ENCODE assay signal across 10 mouse cellular contexts in genomic region chr3:89522450-89523128, GRCm38 (mm10). TPM values are rescaled to one million over a fixed set of nuclear protein-coding genes. Genes with fewer than 3 reads are reported as not detected.
DNase-seq lines count a peak whose midpoint lies in the region; ATAC-seq and TF ChIP-seq lines count a peak whose summit lies in the region.
"Had no signal": no experiment of that assay in that cellular context is flagged by ENCODE, and none has a peak within 500 bp of the region (broad histone marks: within the 10 kb centered on the region; RNA-seq: fewer than 3 reads in every experiment).

No protein-coding gene starts in this region.

- 36% methylated on average over 6 of the region's 6 CpGs for WGBS in forebrain, embryonic 10.5 days
- 37% methylated on average over 6 of the region's 6 CpGs for WGBS in hindbrain, embryonic 11.5 days
- 45% methylated on average over 6 of the region's 6 CpGs for WGBS in neural tube, embryonic 12.5 days

- peak overlapping the region; percentile 84 for H3K27ac ChIP-seq in layer of hippocampus, adult 2 months
- no peak overlapping the region for H3K27ac ChIP-seq in forebrain, embryonic 10.5 days
- no peak overlapping the region for H3K27ac ChIP-seq in hindbrain, embryonic 11.5 days (ENCODE audit: low read depth, low read length)
- no peak overlapping the region for H3K27ac ChIP-seq in neural tube, embryonic 12.5 days

- H3K27me3 ChIP-seq in forebrain, embryonic 10.5 days (ENCODE audit: poor library complexity, severe bottlenecking): peaks cover 61% of the 10 kb centered on the region
- H3K27me3 ChIP-seq in hindbrain, embryonic 11.5 days (ENCODE audit: control insufficient read depth, insufficient read depth, low read length): peaks cover 12% of the 10 kb centered on the region
- peaks cover 31% of the 10 kb centered on the region for H3K27me3 ChIP-seq in neural tube, embryonic 12.5 days (replicated peaks)

- no peaks in the 10 kb centered on the region for H3K36me3 ChIP-seq in forebrain, embryonic 10.5 days (replicated peaks)
- H3K36me3 ChIP-seq in hindbrain, embryonic 11.5 days (ENCODE audit: control insufficient read depth, insufficient read depth, low read length): no peaks in the 10 kb centered on the region
- no peaks in the 10 kb centered on the region for H3K36me3 ChIP-seq in neural tube, embryonic 12.5 days

- no peaks in the 10 kb centered on the region for H3K9me3 ChIP-seq in forebrain, embryonic 10.5 days
- H3K9me3 ChIP-seq in hindbrain, embryonic 11.5 days (ENCODE audit: control insufficient read depth, low read length): no peaks in the 10 kb centered on the region
- no peaks in the 10 kb centered on the region for H3K9me3 ChIP-seq in neural tube, embryonic 12.5 days

- peak overlapping the region; percentile 73 for H3K4me3 ChIP-seq in layer of hippocampus, adult 2 months
- peak overlapping the region; percentile 60 for H3K4me3 ChIP-seq in forebrain, embryonic 10.5 days
- H3K4me3 ChIP-seq in hindbrain, embryonic 11.5 days (ENCODE audit: low read depth, low read length): peak overlapping the region; percentile 37
- H3K4me3 ChIP-seq in neural tube, embryonic 12.5 days: peak overlapping the region; percentile 41
- H3K4me3 ChIP-seq: erythroblast, embryonic 14.5 days had no signal

- H3K4me1 ChIP-seq in forebrain, embryonic 10.5 days: peaks cover 50% of the 10 kb centered on the region
- H3K4me1 ChIP-seq in hindbrain, embryonic 11.5 days (replicated peaks; ENCODE audit: control insufficient read depth, insufficient read depth, low read length): peaks cover 9% of the 10 kb centered on the region
- peaks cover 42% of the 10 kb centered on the region for H3K4me1 ChIP-seq in neural tube, embryonic 12.5 days

- peak overlapping the region; percentile 33; the same call in 1 of the 2 replicates for H3K9ac ChIP-seq in hindbrain, embryonic 11.5 days (ENCODE audit: low read depth, low read length)
- H3K9ac ChIP-seq in neural tube, embryonic 12.5 days: peak overlapping the region; percentile 26; the same call in 1 of the 2 replicates
- H3K9ac ChIP-seq: liver, postnatal 0 days had no signal

- DNase-seq in layer of hippocampus, adult 2 months (ENCODE audit: low spot score in 2 of 2): no peak
- no peak for DNase-seq in layer of hippocampus, postnatal 25 days (ENCODE audit: extremely low spot score in 1 of 2, low spot score in 1 of 2)
- DNase-seq in forebrain, embryonic 10.5 days (ENCODE audit: extremely low spot score, low spot score): no peak
- DNase-seq in hindbrain, embryonic 11.5 days (ENCODE audit: low spot score): peak; percentile 13
- DNase-seq in urinary bladder, adult 18-20 months (ENCODE audit: low spot score in 2 of 2): no peak
- no peak for DNase-seq in frontal cortex, adult 2 months (ENCODE audit: extremely low spot score in 1 of 2, low spot score in 1 of 2)
- DNase-seq: liver, postnatal 0 days had no signal

- ATAC-seq in hindbrain, embryonic 11.5 days (ENCODE audit: low FRiP score): no peak
- ATAC-seq in neural tube, embryonic 12.5 days (ENCODE audit: low FRiP score, low read depth): no peak
- no peak for ATAC-seq in megakaryocyte progenitor cell, adult 5-6 weeks (replicated peaks; ENCODE audit: poor library complexity)
- ATAC-seq: liver, postnatal 0 days had no signal

- TF ChIP-seq CTCF in layer of hippocampus, adult 2 months (conservative IDR thresholded peaks at IDR 0.05): no peak

- H3K4me2 ChIP-seq in hindbrain, embryonic 11.5 days (replicated peaks; ENCODE audit: low read depth, low read length): peak overlapping the region; percentile 81
- H3K4me2 ChIP-seq in neural tube, embryonic 12.5 days (replicated peaks): peak overlapping the region; percentile 91

RNA-seq across cellular contexts. Expression of gene Kcnn3, which starts 2.6 kb away (rescaled TPM):
- 10 to 100 TPM; 25.6 to 29.1 TPM for total RNA-seq in layer of hippocampus, adult 2 months (2021)
- 10 to 100 TPM; 22.9 to 23.5 TPM for total RNA-seq in layer of hippocampus, postnatal 25 days (2021)
- polyA plus RNA-seq in forebrain, embryonic 10.5 days (2016; fragmentation: Nextera tagmentation; extraction: Ambion mirVana): 0.81 and 0.92 TPM in 2 replicates
- polyA plus RNA-seq in hindbrain, embryonic 11.5 days (2014; fragmentation: Nextera tagmentation; extraction: Ambion mirVana): 1.5 and 2.9 TPM in 2 replicates
- 2.7 and 3.4 TPM in 2 replicates for polyA plus RNA-seq in neural tube, embryonic 12.5 days (2016; fragmentation: Nextera tagmentation; extraction: Ambion mirVana)
- total RNA-seq in megakaryocyte progenitor cell, adult 5-6 weeks (2015): not detected in 2 replicates
- total RNA-seq in megakaryocyte progenitor cell, adult 5-6 weeks (2017): 0.03 TPM in 1 of 2 replicates, not detected in the other
- polyA plus RNA-seq in frontal cortex, adult 2 months (2012; rRNA removed): 11.4 and 15.8 TPM in 2 replicates
